Mouse (Mus musculus) heart, adult 2 months (tissue): ENCODE results near the gene Lrrc18. TPM values are rescaled to one million over a fixed set of nuclear protein-coding genes. Genes with fewer than 3 reads are reported as not detected.

Experiments
- DNase-seq, 2 experiments: peaks; one replicate each; pipeline ENCODE4 v3.0.0; 2021
- H3K27ac ChIP-seq: fragments of 200-600 bp; 2 replicates; pipeline ENCODE4 v1.8.1; 2022
- H3K27me3 ChIP-seq: fragments of 200-500 bp; 2 replicates; pipeline ENCODE4 v1.6.1; 2012; ENCODE audit warnings: mild to moderate bottlenecking, low read length, inconsistent platforms, mixed read lengths; ENCODE audit not compliant: control insufficient read depth, insufficient read depth
- H3K36me3 ChIP-seq: fragments of 200-500 bp; 2 replicates; pipeline ENCODE4 v1.6.1; 2012; ENCODE audit warnings: low read length, inconsistent platforms; ENCODE audit not compliant: control insufficient read depth, insufficient read depth
- H3K4me1 ChIP-seq: fragments of 200-500 bp; 2 replicates; pipeline ENCODE4 v1.6.1; 2011; ENCODE audit warnings: low read length; ENCODE audit not compliant: control insufficient read depth, insufficient read depth
- H3K4me3 ChIP-seq: fragments of 200-600 bp; 2 replicates; pipeline ENCODE4 v1.8.1; 2022
- H3K79me2 ChIP-seq: fragments of 200-500 bp; replicated peaks from 2 replicates; pipeline ENCODE4 v1.6.1; 2012; ENCODE audit warnings: mild to moderate bottlenecking, inconsistent platforms, low read length, moderate library complexity, mixed read lengths; ENCODE audit not compliant: control insufficient read depth, insufficient read depth
- H3K9ac ChIP-seq: fragments of 200-500 bp; 2 replicates; pipeline ENCODE4 v1.6.1; 2012; ENCODE audit warnings: low read depth, mild to moderate bottlenecking, control low read depth, inconsistent platforms, low read length, mixed read lengths
- CTCF ChIP-seq: fragments of 200-600 bp; IDR thresholded peaks from 2 replicates; pipeline ENCODE4 v1.8.1; 2022; ENCODE audit warnings: antibody characterized with exemption, mild to moderate bottlenecking, moderate library complexity
- EP300 ChIP-seq: fragments of 200-500 bp; IDR thresholded peaks from 2 replicates; pipeline ENCODE4 v1.6.1; 2011; ENCODE audit warnings: low read depth, low read length, control low read depth; ENCODE audit not compliant: insufficient read depth
- POLR2A ChIP-seq: fragments of 200-500 bp; IDR thresholded peaks from 2 replicates; pipeline ENCODE4 v1.6.1; 2011; ENCODE audit warnings: mild to moderate bottlenecking, low read depth, low read length, control low read depth; ENCODE audit not compliant: insufficient read depth
- WGBS: fragments of 180-500 bp; shearing (Covaris S2); methylation state at CpG from one replicate; pipeline ENCODE4 v1.1.7; 2018; 5-methylcytosine and 5-hydroxymethylcytosine counted together
- intact Hi-C: fragments of 180-260 bp; cut with DNase I; formaldehyde crosslinking; loops from one replicate; pipeline ENCODE4 v1.15.1; 2025
- long read RNA-seq: library from polyadenylated mRNA; stranded (forward); transcript quantifications from one replicate; pipeline ENCODE4 v2.0.0, GENCODE M21; 2021
- polyA plus RNA-seq: library from polyadenylated mRNA; depleted of rRNA; stranded (reverse); fragments of >200 nt; gene quantifications from 2 replicates; pipeline ENCODE4 v1.2.3, GENCODE M21; 2012; rRNA removed
- total RNA-seq, 2 experiments: library from RNA; stranded (reverse); gene quantifications; 2 replicates each; pipeline ENCODE4 v1.2.3; 2021

Lrrc18 gene
- total RNA-seq (under 1 TPM; 0.25 to 0.50 TPM), polyA plus RNA-seq (0.55 and 0.61 TPM in 2 replicates)
- long read RNA-seq, partial matches to known transcripts, result 1 of 1 reads
- long read RNA-seq, other reads (novel, unspliced or antisense), result 0 of 1 reads

- 90% methylated on average over 2 of the region's 2 CpGs for WGBS
- H3K36me3 ChIP-seq, result no peaks in the 10 kb centered on the region
- H3K4me3 ChIP-seq, result no peak within 1 kb of the TSS
- no peaks in the 10 kb centered on the region; the same call in 1 of the 2 replicates for H3K4me1 ChIP-seq
- no peaks in the 10 kb centered on the region for H3K79me2 ChIP-seq
- no peak for TF ChIP-seq CTCF
- no peak for TF ChIP-seq POLR2A
- TF ChIP-seq EP300, result no peak
- H3K27ac ChIP-seq, result no peak within 1 kb of the TSS
- no peak for DNase-seq
- no peaks in the 10 kb centered on the region for H3K27me3 ChIP-seq
- intact Hi-C loops, result no loop called here
- no peak within 1 kb of the TSS for H3K9ac ChIP-seq
These were observed at the start of gene Lrrc18 for GRCm38 (mm10) chr14:32991082-32991481. Gene Lrrc18, plus strand, starts transcription at chr14:32991382.

DNA sequence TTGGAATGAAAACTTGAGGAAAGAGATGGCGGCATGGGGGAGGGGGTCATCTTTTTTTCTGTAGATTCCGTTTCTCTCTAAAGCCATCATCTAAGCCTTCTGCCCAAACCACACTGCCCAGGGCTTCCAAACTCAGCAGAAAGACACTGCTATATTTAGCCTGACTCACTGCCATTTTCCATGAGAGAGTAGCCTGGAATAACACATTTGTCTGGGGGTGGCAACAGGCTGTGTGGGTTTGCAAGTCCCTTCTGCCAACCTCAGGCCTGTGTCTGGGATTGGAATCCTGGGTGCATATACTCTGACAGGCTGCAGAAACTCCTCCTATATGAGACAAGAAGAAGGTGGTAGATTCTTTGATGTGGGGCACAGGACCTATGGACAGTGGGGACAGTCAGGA, 43.7 kb upstream of the Lrrc18 start:
- WGBS, result 64% methylated on average over 2 of the region's 2 CpGs
- no peaks in the 10 kb centered on the region for H3K79me2 ChIP-seq
- DNase-seq, result peak in 1 of 2 experiments; percentile 31
- intact Hi-C loops, result no loop called here
- H3K27ac ChIP-seq, result peak overlapping the region; percentile 81
- TF ChIP-seq EP300 (no peak), CTCF (no peak), POLR2A (no peak)
- no peaks in the 10 kb centered on the region for H3K36me3 ChIP-seq
- peaks cover 8% of the 10 kb centered on the region for H3K4me1 ChIP-seq
- H3K9ac ChIP-seq, result no peak overlapping the region
- H3K4me3 ChIP-seq, result no peak overlapping the region
- H3K27me3 ChIP-seq, result no peaks in the 10 kb centered on the region

DNA sequence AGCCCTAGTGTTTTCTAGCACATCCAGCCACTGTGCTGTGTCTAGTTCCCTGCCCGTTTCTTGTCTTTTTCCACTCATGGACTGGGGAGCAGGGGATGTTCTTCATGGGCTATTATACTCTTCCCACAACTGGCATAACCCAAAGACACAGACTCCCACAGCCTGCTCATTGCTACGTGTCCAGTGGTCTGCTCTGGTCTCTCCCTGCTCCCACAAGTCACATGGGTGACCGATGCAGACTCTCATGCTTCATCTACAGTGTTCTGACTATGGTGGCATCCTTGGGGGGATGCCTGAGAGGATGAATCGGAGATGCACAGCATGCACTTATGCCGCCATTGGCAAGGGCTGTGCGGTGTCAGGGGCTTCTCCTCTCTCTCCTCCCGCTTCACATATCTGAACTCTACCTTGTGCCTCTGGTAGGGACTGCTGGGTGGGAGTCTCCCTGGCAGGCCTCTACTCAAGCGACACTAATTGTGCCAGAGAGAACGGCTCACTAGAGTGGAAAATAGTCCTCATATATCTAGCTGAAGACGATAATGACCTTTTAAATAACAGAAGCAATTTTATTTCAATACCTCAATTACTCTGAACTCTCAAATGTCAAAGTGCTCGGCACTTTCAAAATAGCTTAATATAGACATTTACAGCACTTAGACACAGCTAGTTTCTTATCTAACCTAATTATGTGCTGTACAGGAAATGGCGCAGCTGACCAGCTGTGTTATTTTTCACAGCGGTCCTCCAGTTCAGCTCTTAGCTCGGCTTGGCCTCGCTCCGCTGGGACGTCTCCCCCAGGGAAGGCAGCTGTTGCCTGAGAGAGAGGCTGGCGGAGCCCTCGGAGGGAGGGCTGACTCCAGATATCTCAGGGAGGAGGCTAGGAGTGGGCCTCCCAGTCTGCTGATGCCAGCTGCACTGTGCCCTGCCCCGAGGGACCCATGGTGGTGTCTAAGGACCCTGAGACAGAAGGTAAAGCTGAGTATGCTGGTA, 40.6 kb upstream of the Lrrc18 start:
- H3K4me3 ChIP-seq, result no peak overlapping the region
- WGBS, result 30% methylated on average over 20 of the region's 20 CpGs
- DNase-seq, result peak; percentile 69 to 78
- no peaks in the 10 kb centered on the region for H3K27me3 ChIP-seq
- no peak overlapping the region for H3K9ac ChIP-seq
- H3K36me3 ChIP-seq, result no peaks in the 10 kb centered on the region
- no peaks in the 10 kb centered on the region for H3K79me2 ChIP-seq
- peak overlapping the region; percentile 29 for H3K27ac ChIP-seq
- no peak for TF ChIP-seq CTCF
- TF ChIP-seq EP300, result 0 out of 2 replicates have a peak, but pooled peaks have one; percentile 10
- intact Hi-C loops, result no loop called here
- peaks cover 8% of the 10 kb centered on the region for H3K4me1 ChIP-seq

DNA sequence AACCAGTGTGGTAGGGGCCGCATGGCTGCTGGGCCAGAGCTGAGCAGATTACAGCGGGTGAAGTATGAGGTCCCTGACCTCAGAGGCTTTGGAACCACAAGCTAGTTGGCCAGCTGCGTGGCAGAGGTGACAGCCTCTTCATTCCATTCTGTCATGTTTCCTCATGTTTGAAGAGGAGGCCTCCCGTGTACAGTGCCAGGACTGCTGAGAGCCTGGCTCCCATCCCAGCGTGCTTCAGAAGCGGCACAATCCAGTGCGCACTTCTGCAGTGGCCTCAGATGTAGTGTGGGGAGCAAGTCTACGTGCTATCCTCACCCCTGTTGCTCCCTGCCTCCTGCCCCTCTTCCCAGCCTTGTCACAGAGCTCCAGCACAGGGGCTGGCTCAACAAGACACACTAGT, 34.7 kb upstream of the Lrrc18 start:
- Histone ChIP-seq H3K9ac (peak overlapping the region; percentile 36; the same call in 1 of the 2 replicates), H3K27me3 (no peaks in the 10 kb centered on the region), H3K4me1 (peaks cover 10% of the 10 kb centered on the region; the same call in 1 of the 2 replicates), H3K27ac (peak overlapping the region; percentile 48), H3K79me2 (no peaks in the 10 kb centered on the region), H3K4me3 (no peak overlapping the region), H3K36me3 (no peaks in the 10 kb centered on the region)
- intact Hi-C loops, result loop anchor here (5.0 kb wide), 1 partner anchor 64 kb away; no protein-coding TSS in a partner anchor
- WGBS, result 38% methylated on average over 8 of the region's 8 CpGs
- TF ChIP-seq EP300, result 0 out of 2 replicates have a peak, but pooled peaks have one; percentile 52
- no peak for TF ChIP-seq POLR2A
- peak; percentile 68 to 79 for DNase-seq

DNA sequence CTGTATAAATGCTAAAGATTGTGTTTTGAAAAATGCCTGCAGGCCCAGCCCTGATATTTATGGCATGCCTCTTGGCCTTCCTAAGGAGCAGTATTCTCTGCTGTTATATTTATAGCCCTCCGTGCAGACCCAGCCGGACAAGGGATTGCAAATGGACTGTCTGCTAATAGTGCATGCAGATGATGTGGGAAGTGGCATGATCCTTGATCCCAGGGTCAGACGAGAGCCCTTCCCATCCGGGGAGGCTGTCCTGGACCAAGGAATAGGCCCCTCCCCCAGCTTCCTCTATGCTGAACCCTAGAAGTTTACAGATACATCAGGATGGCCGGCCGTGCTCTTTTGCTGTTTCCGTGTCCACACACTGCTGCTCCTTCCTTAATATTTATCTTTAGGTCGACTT, 32.5 kb upstream of the Lrrc18 start:
- intact Hi-C loops, result loop anchor here (1.0 to 5.0 kb wide), 2 partner anchors 66 to 186 kb away; no protein-coding TSS in a partner anchor
- no peak overlapping the region for H3K4me3 ChIP-seq
- peaks cover 10% of the 10 kb centered on the region; the same call in 1 of the 2 replicates for H3K4me1 ChIP-seq
- no peak overlapping the region for H3K27ac ChIP-seq
- TF ChIP-seq POLR2A, result no peak
- H3K9ac ChIP-seq, result no peak overlapping the region
- DNase-seq, result no peak
- 26% methylated on average over 8 of the region's 8 CpGs for WGBS
- H3K27me3 ChIP-seq, result no peaks in the 10 kb centered on the region
- H3K36me3 ChIP-seq, result no peaks in the 10 kb centered on the region
- no peaks in the 10 kb centered on the region for H3K79me2 ChIP-seq

- DNase-seq, result peak; percentile 70 to 73
- intact Hi-C loops, result no loop called here
- Histone ChIP-seq H3K36me3 (no peaks in the 10 kb centered on the region), H3K9ac (no peak overlapping the region), H3K27ac (no peak overlapping the region), H3K4me3 (no peak overlapping the region), H3K27me3 (no peaks in the 10 kb centered on the region), H3K79me2 (no peaks in the 10 kb centered on the region), H3K4me1 (peaks cover 10% of the 10 kb centered on the region; the same call in 1 of the 2 replicates)
- WGBS, result 44% methylated on average over 5 of the region's 5 CpGs
- TF ChIP-seq POLR2A (no peak), EP300 (peak; percentile 76), CTCF (peak; percentile 86)
These were observed 30.7 kb upstream of the Lrrc18 start for GRCm38 (mm10) chr14:32960481-32960880.
